Mouse (Mus musculus): ENCODE measurements at regions not wholly inside any gene's neighbourhood (a gene's known extent, or its start where the extent isn't known, plus 50 kb on each side); places are given as distances from the start of the nearest gene placed in this dataset.

DNA sequence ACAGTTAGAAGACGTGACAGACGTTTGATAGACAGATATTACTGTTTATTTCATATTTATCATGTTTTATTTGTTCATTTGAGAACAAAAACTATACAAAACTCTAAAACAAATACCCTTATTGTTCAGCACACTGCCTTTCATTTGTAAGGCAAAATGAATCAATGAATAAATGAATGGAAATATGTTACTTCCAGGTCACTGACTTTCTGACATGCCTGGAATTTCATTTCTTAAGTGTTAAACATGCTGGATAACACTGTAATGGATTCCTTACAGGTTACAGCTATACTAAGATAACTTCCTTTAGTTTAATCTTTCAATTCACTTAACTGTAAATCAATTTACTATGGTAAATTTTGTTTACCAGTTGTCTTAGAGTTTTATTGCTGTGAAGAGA lies 707.3 kb upstream of the Foxg1 start:
- ATAC-seq (replicated peaks; ENCODE audit: low FRiP score, poor library complexity, severe bottlenecking): no peak

GRCm38 (mm10) chr12:48680957-48681356 lies 701.5 kb upstream of the Foxg1 start:
- ATAC-seq (replicated peaks; ENCODE audit: low FRiP score, poor library complexity, severe bottlenecking): no peak

DNA sequence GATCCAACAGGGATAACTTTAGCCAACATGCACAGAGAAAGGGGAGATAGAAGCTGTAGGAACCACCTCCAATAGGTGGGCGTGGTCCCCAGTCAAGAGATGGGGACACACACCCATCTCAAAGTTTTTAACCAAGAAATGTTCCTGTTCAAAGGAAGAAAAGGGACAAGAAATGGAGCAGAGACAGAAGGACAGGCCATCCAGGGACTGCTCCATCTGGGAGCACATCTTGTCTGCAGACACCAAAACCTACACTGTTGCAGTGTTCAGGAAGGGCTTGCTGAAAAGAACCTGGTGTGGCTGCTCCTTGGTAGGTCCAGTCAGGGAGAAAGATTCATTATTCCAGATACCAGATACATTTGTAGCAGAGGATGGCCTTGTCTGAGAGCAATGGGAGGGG lies 676.5 kb upstream of the Foxg1 start:
- ATAC-seq (replicated peaks; ENCODE audit: low FRiP score, poor library complexity, severe bottlenecking): no peak

- ATAC-seq (replicated peaks; ENCODE audit: low FRiP score, poor library complexity, severe bottlenecking): no peak
Observed at GRCm38 (mm10) chr12:48713646-48714045, 668.8 kb upstream of the Foxg1 start.

DNA sequence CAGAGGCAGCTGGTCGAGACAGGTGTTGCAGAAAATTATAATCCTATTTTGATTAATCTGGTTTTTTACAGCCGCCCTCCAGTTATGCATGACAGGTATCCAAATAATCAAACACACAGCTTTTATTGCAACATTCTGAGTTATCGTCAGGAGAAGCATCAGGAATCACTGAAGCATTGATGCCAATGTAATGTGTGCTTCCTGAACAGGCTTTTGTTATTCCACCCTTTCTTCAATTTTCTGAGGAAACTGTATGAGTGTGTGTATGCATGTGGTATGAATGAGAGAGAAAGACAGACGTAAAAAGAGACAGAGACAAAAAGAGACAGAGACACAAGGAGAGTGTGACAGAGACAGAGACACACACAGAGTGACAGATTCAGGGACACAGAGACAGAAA lies 652.6 kb upstream of the Foxg1 start:
- no peak for ATAC-seq (replicated peaks; ENCODE audit: low FRiP score, poor library complexity, severe bottlenecking)

- no peak for ATAC-seq (replicated peaks; ENCODE audit: low FRiP score, poor library complexity, severe bottlenecking)
Observed at GRCm38 (mm10) chr12:48758805-48759396, 623.6 kb upstream of the Foxg1 start.

All from erythroblast, adult 5-6 weeks (primary cell).